Mouse (Mus musculus): ENCODE data around the gene Otos. TPM values are rescaled to one million over a fixed set of nuclear protein-coding genes. Genes with fewer than 3 reads are reported as not detected.
A peak's percentile ranks its signal among the peaks of the same experiment; 100 is the strongest.

The Otos gene
- total and polyA plus RNA-seq, 2 experiments from 2014 or later, result 0.69 TPM; not detected in 1

- ATAC-seq (ENCODE audit: low FRiP score) (no peak), DNase-seq (ENCODE audit: low spot score) (no peak)
- no peak for TF ChIP-seq CTCF (IDR thresholded peaks at IDR 0.05)
- Histone ChIP-seq H3K27me3 (ENCODE audit: insufficient read depth, low read length) (no peaks in the 10 kb centered on the region), H3K27ac (ENCODE audit: low read depth, low read length) (no peak overlapping the region), H3K4me1 (ENCODE audit: insufficient read depth, low read length) (peaks cover 11% of the 10 kb centered on the region), H3K9me3 (ENCODE audit: low read length) (no peaks in the 10 kb centered on the region), H3K9ac (replicated peaks; ENCODE audit: low read length, poor library complexity, severe bottlenecking) (no peak overlapping the region), H3K36me3 (ENCODE audit: insufficient read depth, low read length) (peaks cover 34% of the 10 kb centered on the region), H3K4me3 (ENCODE audit: low read depth, low read length) (no peak overlapping the region), H3K4me2 (ENCODE audit: low read depth, low read length, poor library complexity, severe bottlenecking) (no peak overlapping the region)
- WGBS, result 90% methylated on average over 3 of the region's 3 CpGs
Observed at GRCm38 (mm10) chr1:92638181-92638580, 10.5 kb downstream of the Otos start.

- Histone ChIP-seq H3K27me3 (ENCODE audit: insufficient read depth, low read length) (no peaks in the 10 kb centered on the region), H3K27ac (ENCODE audit: low read depth, low read length) (no peak overlapping the region), H3K4me3 (ENCODE audit: low read depth, low read length) (no peak overlapping the region), H3K9me3 (ENCODE audit: low read length) (no peaks in the 10 kb centered on the region), H3K36me3 (ENCODE audit: insufficient read depth, low read length) (peaks cover 34% of the 10 kb centered on the region), H3K9ac (replicated peaks; ENCODE audit: low read length, poor library complexity, severe bottlenecking) (no peak overlapping the region), H3K4me1 (ENCODE audit: insufficient read depth, low read length) (peaks cover 11% of the 10 kb centered on the region), H3K4me2 (ENCODE audit: low read depth, low read length, poor library complexity, severe bottlenecking) (no peak overlapping the region)
- 91% methylated on average over 15 of the region's 15 CpGs for WGBS
- ATAC-seq (ENCODE audit: low FRiP score), result no peak
- no peak for TF ChIP-seq CTCF (IDR thresholded peaks at IDR 0.05)
- no peak for DNase-seq (ENCODE audit: low spot score)
Observed at GRCm38 (mm10) chr1:92637501-92638172, 11.0 kb downstream of the Otos start.

- H3K9ac ChIP-seq (replicated peaks; ENCODE audit: low read length, poor library complexity, severe bottlenecking), result no peak overlapping the region
- DNase-seq (ENCODE audit: low spot score) (no peak), ATAC-seq (ENCODE audit: low FRiP score) (no peak)
- no peak overlapping the region for H3K27ac ChIP-seq (ENCODE audit: low read depth, low read length)
- H3K4me1 ChIP-seq (ENCODE audit: insufficient read depth, low read length), result peaks cover 7% of the 10 kb centered on the region
- 93% methylated on average over 11 of the region's 11 CpGs for WGBS
- no peak for TF ChIP-seq CTCF (IDR thresholded peaks at IDR 0.05)
- H3K4me3 ChIP-seq (ENCODE audit: low read depth, low read length), result no peak overlapping the region
- no peak overlapping the region for H3K4me2 ChIP-seq (ENCODE audit: low read depth, low read length, poor library complexity, severe bottlenecking)
- no peaks in the 10 kb centered on the region for H3K9me3 ChIP-seq (ENCODE audit: low read length)
- no peaks in the 10 kb centered on the region for H3K27me3 ChIP-seq (ENCODE audit: insufficient read depth, low read length)
- peaks cover 34% of the 10 kb centered on the region for H3K36me3 ChIP-seq (ENCODE audit: insufficient read depth, low read length)
Observed at GRCm38 (mm10) chr1:92636676-92637075, 12.0 kb downstream of the Otos start.

GRCm38 (mm10) chr1:92636015-92636414, 12.6 kb downstream of the Otos start:
- DNase-seq (ENCODE audit: low spot score) (no peak), ATAC-seq (ENCODE audit: low FRiP score) (no peak)
- Histone ChIP-seq H3K36me3 (ENCODE audit: insufficient read depth, low read length) (peaks cover 34% of the 10 kb centered on the region), H3K4me2 (ENCODE audit: low read depth, low read length, poor library complexity, severe bottlenecking) (no peak overlapping the region), H3K4me3 (ENCODE audit: low read depth, low read length) (no peak overlapping the region), H3K27ac (ENCODE audit: low read depth, low read length) (no peak overlapping the region), H3K9ac (replicated peaks; ENCODE audit: low read length, poor library complexity, severe bottlenecking) (no peak overlapping the region), H3K9me3 (ENCODE audit: low read length) (no peaks in the 10 kb centered on the region), H3K4me1 (ENCODE audit: insufficient read depth, low read length) (peaks cover 7% of the 10 kb centered on the region), H3K27me3 (ENCODE audit: insufficient read depth, low read length) (no peaks in the 10 kb centered on the region)
- TF ChIP-seq CTCF (IDR thresholded peaks at IDR 0.05), result no peak
- 83% methylated on average over 8 of the region's 8 CpGs for WGBS

GRCm38 (mm10) chr1:92634976-92635599, 13.6 kb downstream of the Otos start:
- no peak overlapping the region for H3K27ac ChIP-seq (ENCODE audit: low read depth, low read length)
- H3K4me3 ChIP-seq (ENCODE audit: low read depth, low read length), result no peak overlapping the region
- 0 out of 2 replicates have a peak, but pooled peaks cover 3% of the 10 kb centered on the region for H3K4me1 ChIP-seq (ENCODE audit: insufficient read depth, low read length)
- WGBS, result 62% methylated on average over 4 of the region's 4 CpGs
- TF ChIP-seq CTCF (IDR thresholded peaks at IDR 0.05), result no peak
- ATAC-seq (ENCODE audit: low FRiP score), result no peak
- H3K27me3 ChIP-seq (ENCODE audit: insufficient read depth, low read length), result no peaks in the 10 kb centered on the region
- peak; percentile 68 for DNase-seq (ENCODE audit: low spot score)
- no peaks in the 10 kb centered on the region for H3K9me3 ChIP-seq (ENCODE audit: low read length)
- peaks cover 34% of the 10 kb centered on the region for H3K36me3 ChIP-seq (ENCODE audit: insufficient read depth, low read length)
- H3K9ac ChIP-seq (replicated peaks; ENCODE audit: low read length, poor library complexity, severe bottlenecking), result no peak overlapping the region
- no peak overlapping the region for H3K4me2 ChIP-seq (ENCODE audit: low read depth, low read length, poor library complexity, severe bottlenecking)

GRCm38 (mm10) chr1:92634569-92634968, 14.1 kb downstream of the Otos start:
- H3K4me3 ChIP-seq (ENCODE audit: low read depth, low read length), result no peak overlapping the region
- no peak overlapping the region for H3K9ac ChIP-seq (replicated peaks; ENCODE audit: low read length, poor library complexity, severe bottlenecking)
- no peaks in the 10 kb centered on the region for H3K27me3 ChIP-seq (ENCODE audit: insufficient read depth, low read length)
- H3K4me1 ChIP-seq (ENCODE audit: insufficient read depth, low read length), result no peaks in the 10 kb centered on the region
- no peak for TF ChIP-seq CTCF (IDR thresholded peaks at IDR 0.05)
- no peak overlapping the region for H3K4me2 ChIP-seq (ENCODE audit: low read depth, low read length, poor library complexity, severe bottlenecking)
- ATAC-seq (ENCODE audit: low FRiP score) (no peak), DNase-seq (ENCODE audit: low spot score) (no peak)
- WGBS, result 68% methylated on average over 1 of the region's 1 CpGs
- no peaks in the 10 kb centered on the region for H3K9me3 ChIP-seq (ENCODE audit: low read length)
- no peak overlapping the region for H3K27ac ChIP-seq (ENCODE audit: low read depth, low read length)
- peaks cover 34% of the 10 kb centered on the region for H3K36me3 ChIP-seq (ENCODE audit: insufficient read depth, low read length)
